Mouse (Mus musculus): ENCODE data around the gene Fuk.

- peak; percentile 31 for TF ChIP-seq CTCF (IDR thresholded peaks at IDR 0.05)
- peak; percentile 88 for TF ChIP-seq EP300 (IDR thresholded peaks at IDR 0.05)
These were observed 55.7 kb downstream of the Fuk start, which contains the start of the genes Cog4 and Sf3b3 for GRCm38 (mm10) chr8:110846405-110847170.

Measured in lung, postnatal 0 days (tissue).